Mouse (Mus musculus) cerebellum, adult 18-20 months (tissue): ENCODE data around the gene Map3k13.
A peak's percentile ranks its signal among the peaks of the same experiment; 100 is the strongest.

Experiments used
- DNase-seq, 2 experiments: peaks; one replicate each; pipeline ENCODE4 v3.0.0; 2021

Map3k13 gene

GRCm38 (mm10) chr16:21916681-21917080, 122.5 kb downstream of the Map3k13 start:
- DNase-seq = peak; percentile 45 to 57

- DNase-seq = no peak
Observed at GRCm38 (mm10) chr16:21928471-21928870, 134.3 kb downstream of the Map3k13 start.

GRCm38 (mm10) chr16:21946761-21947715, 152.9 kb downstream of the Map3k13 start, which contains the start of gene Tmem41a:
Gene Tmem41a, minus strand, starts transcription at chr16:21947552.
- DNase-seq = peak; percentile 90 to 98

- DNase-seq = no peak
Observed at GRCm38 (mm10) chr16:21955591-21955990, 161.4 kb downstream of the Map3k13 start.

GRCm38 (mm10) chr16:21965576-21965975, 171.4 kb downstream of the Map3k13 start:
- DNase-seq = no peak

GRCm38 (mm10) chr16:21969874-21970273, 175.7 kb downstream of the Map3k13 start:
- DNase-seq = no peak

- no peak for DNase-seq
Observed at GRCm38 (mm10) chr16:21970536-21970935, 176.4 kb downstream of the Map3k13 start.

GRCm38 (mm10) chr16:21971446-21971845, 177.3 kb downstream of the Map3k13 start:
- DNase-seq = no peak

- DNase-seq = no peak
Observed at GRCm38 (mm10) chr16:21976203-21976602, 182.1 kb downstream of the Map3k13 start.

- no peak for DNase-seq
Observed at GRCm38 (mm10) chr16:21977347-21977746, 183.2 kb downstream of the Map3k13 start.
